Mouse (Mus musculus): ENCODE measurements around the gene Fbxo6. TPM values are rescaled to one million over a fixed set of nuclear protein-coding genes. Genes with fewer than 3 reads are reported as not detected.

Fbxo6 gene
- polyA plus RNA-seq, 1 experiment from 2014 or later, result 15.5 TPM

DNA sequence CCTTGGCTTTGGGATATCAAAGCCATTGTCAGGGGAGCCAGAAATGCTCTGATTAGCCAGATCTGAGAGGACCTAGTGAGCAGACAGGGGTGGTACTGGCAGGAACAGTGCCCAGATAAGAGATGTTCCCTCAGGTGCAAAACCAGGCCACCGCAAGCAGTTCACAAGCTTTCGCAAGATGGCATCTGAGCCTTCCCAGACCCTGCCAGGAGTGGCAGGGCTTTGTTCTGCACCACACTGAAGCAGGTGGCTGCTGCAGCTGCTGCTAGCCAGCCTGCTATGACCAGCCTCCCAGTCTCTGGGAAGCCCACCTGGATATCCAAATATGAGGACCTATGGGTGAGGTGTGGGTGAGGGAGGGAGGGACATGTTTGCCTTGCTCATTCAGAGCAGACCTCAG, 54.0 kb downstream of the Fbxo6 start:
- Histone ChIP-seq H3K4me3 (ENCODE audit: low read depth, low read length) (no peak overlapping the region), H3K27ac (ENCODE audit: low read depth, low read length) (no peak overlapping the region), H3K36me3 (ENCODE audit: control insufficient read depth, insufficient read depth, low read length) (no peaks in the 10 kb centered on the region), H3K9me3 (ENCODE audit: control insufficient read depth, low read length) (no peaks in the 10 kb centered on the region), H3K4me2 (replicated peaks; ENCODE audit: low read depth, low read length) (no peak overlapping the region), H3K27me3 (ENCODE audit: control insufficient read depth, insufficient read depth, low read length) (no peaks in the 10 kb centered on the region; the same call in 1 of the 2 replicates), H3K4me1 (replicated peaks; ENCODE audit: control insufficient read depth, insufficient read depth, low read length) (no peaks in the 10 kb centered on the region; the same call in 1 of the 2 replicates), H3K9ac (ENCODE audit: low read depth, low read length) (no peak overlapping the region)
- DNase-seq (ENCODE audit: low spot score) (no peak), ATAC-seq (ENCODE audit: low FRiP score) (no peak)
- 97% methylated on average over 2 of the region's 2 CpGs for WGBS

Other genes starting within 250 kb of the Fbxo6 start
- gene Mfn2, start 247.4 kb downstream of the Fbxo6 start, polyA plus RNA-seq (2014; fragmentation: Nextera tagmentation; extraction: Ambion mirVana), result 33.2 and 39.0 TPM in 2 replicates
- 28.2 and 28.7 TPM in 2 replicates for gene Plod1, start 215.4 kb downstream of the Fbxo6 start, polyA plus RNA-seq (2014; fragmentation: Nextera tagmentation; extraction: Ambion mirVana)
- 13.6 and 16.7 TPM in 2 replicates for gene 2510039O18Rik, start 211.2 kb downstream of the Fbxo6 start, polyA plus RNA-seq (2014; fragmentation: Nextera tagmentation; extraction: Ambion mirVana)
- 0.23 and 0.39 TPM in 2 replicates for gene Nppb, start 166.4 kb downstream of the Fbxo6 start, polyA plus RNA-seq (2014; fragmentation: Nextera tagmentation; extraction: Ambion mirVana)
- gene Nppa, start 151.4 kb downstream of the Fbxo6 start, polyA plus RNA-seq (2014; fragmentation: Nextera tagmentation; extraction: Ambion mirVana), result not detected in 2 replicates
- gene Clcn6, start 113.3 kb downstream of the Fbxo6 start, polyA plus RNA-seq (2014; fragmentation: Nextera tagmentation; extraction: Ambion mirVana), result 21.7 and 26.2 TPM in 2 replicates
- gene Mthfr, start 113.1 kb downstream of the Fbxo6 start, polyA plus RNA-seq (2014; fragmentation: Nextera tagmentation; extraction: Ambion mirVana), result 18.0 and 19.6 TPM in 2 replicates
- gene Agtrap, start 64.1 kb downstream of the Fbxo6 start, polyA plus RNA-seq (2014; fragmentation: Nextera tagmentation; extraction: Ambion mirVana), result 8.8 and 10.9 TPM in 2 replicates
- 82.5 and 88.2 TPM in 2 replicates for gene Mad2l2, start 21.8 kb downstream of the Fbxo6 start, polyA plus RNA-seq (2014; fragmentation: Nextera tagmentation; extraction: Ambion mirVana)
- gene Draxin, start 21.4 kb downstream of the Fbxo6 start, polyA plus RNA-seq (2014; fragmentation: Nextera tagmentation; extraction: Ambion mirVana), result 12.8 and 13.8 TPM in 2 replicates
- gene Fbxo44, start 8.3 kb upstream of the Fbxo6 start, polyA plus RNA-seq (2014; fragmentation: Nextera tagmentation; extraction: Ambion mirVana), result 82.2 and 82.5 TPM in 2 replicates
- gene Fbxo2, start 8.5 kb upstream of the Fbxo6 start, polyA plus RNA-seq (2014; fragmentation: Nextera tagmentation; extraction: Ambion mirVana), result 3.0 and 3.2 TPM in 2 replicates
- gene Disp3, start 135.8 kb upstream of the Fbxo6 start, polyA plus RNA-seq (2014; fragmentation: Nextera tagmentation; extraction: Ambion mirVana), result 6.4 and 7.0 TPM in 2 replicates

Data from hindbrain, embryonic 11.5 days (tissue).